In the genomic region with DNA sequence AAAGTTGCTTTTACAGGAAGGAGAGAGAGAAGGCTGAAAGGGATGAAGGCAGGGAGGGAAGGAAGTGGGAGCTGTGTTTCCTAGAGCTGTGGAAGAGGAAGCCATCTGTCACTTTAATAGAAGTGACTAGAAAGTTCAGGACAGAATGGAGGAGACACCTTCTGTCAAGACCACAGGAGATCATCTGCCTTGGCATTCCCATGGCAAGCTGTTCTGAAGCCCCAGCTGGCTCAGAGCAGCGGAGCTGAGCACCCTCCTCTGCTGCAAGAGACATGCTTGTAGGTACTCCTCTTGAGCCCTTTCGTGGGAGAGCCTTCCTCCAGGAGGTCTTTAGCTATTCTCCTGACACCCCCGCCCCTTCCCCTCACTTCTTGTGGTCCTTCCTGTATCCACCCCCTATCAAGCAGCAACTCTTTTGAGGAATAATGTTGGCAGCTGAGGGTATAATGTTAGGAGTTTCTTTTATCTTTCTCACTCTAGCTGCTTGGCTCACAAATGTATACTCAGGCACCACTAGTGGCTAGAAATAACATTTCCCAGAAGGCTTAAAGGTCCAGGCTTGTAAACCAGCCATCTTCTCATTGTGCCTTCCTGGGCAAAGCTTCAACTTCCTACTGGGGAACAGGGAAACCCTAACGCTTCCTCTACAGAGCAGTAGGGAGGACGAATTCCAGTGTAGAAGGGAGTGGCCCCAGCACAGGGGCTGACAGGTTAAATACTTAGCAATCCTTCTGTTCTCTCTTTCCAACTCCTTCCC, we compare ENCODE assay signal across 32 mouse cellular contexts. TPM values are rescaled to one million over a fixed set of nuclear protein-coding genes. Genes with fewer than 3 reads are reported as not detected.
DNase-seq lines count a peak whose midpoint lies in the region; ATAC-seq lines count a peak whose summit lies in the region.
"Had no signal": no experiment of that assay in that cellular context is flagged by ENCODE, and none has a peak within 500 bp of the region (broad histone marks: within the 10 kb centered on the region; RNA-seq: fewer than 3 reads in every experiment).

No protein-coding gene starts in this region.

- H3K27me3 ChIP-seq in forebrain, embryonic 12.5 days: no peaks in the 10 kb centered on the region
- H3K27me3 ChIP-seq: embryonic facial prominence, embryonic 12.5 days; forebrain, embryonic 15.5 days; hindbrain, embryonic 12.5 days; limb, embryonic 12.5 days; liver, embryonic 15.5 days; lung, embryonic 15.5 days; midbrain, embryonic 13.5 days; neural tube, embryonic 13.5 days had no signal

- H3K27ac ChIP-seq in forebrain, embryonic 12.5 days: no peak overlapping the region; the same call in 1 of the 2 replicates
- H3K27ac ChIP-seq: embryonic facial prominence, embryonic 12.5 days; forebrain, embryonic 15.5 days; heart, adult 2 months; heart, embryonic 13.5 days; hindbrain, embryonic 12.5 days; layer of hippocampus, adult 2 months; left cerebral cortex, adult 2 months; limb, embryonic 12.5 days; liver, embryonic 15.5 days; lung, embryonic 15.5 days; midbrain, embryonic 13.5 days; neural tube, embryonic 13.5 days had no signal

- H3K36me3 ChIP-seq in forebrain, embryonic 12.5 days (replicated peaks): no peaks in the 10 kb centered on the region
- H3K36me3 ChIP-seq: embryonic facial prominence, embryonic 12.5 days; forebrain, embryonic 15.5 days; heart, embryonic 13.5 days; hindbrain, embryonic 12.5 days; limb, embryonic 12.5 days; liver, embryonic 15.5 days; lung, embryonic 15.5 days had no signal

- WGBS in forebrain, embryonic 12.5 days: 83% methylated on average over 5 of the region's 5 CpGs

- no peak overlapping the region for H3K9ac ChIP-seq in forebrain, embryonic 12.5 days
- H3K9ac ChIP-seq: embryonic facial prominence, embryonic 12.5 days; forebrain, embryonic 15.5 days; heart, embryonic 13.5 days; hindbrain, embryonic 12.5 days; limb, embryonic 12.5 days; liver, embryonic 15.5 days; lung, embryonic 15.5 days; midbrain, embryonic 13.5 days; neural tube, embryonic 13.5 days had no signal

- no peak for ATAC-seq in forebrain, embryonic 12.5 days (ENCODE audit: low FRiP score)
- ATAC-seq: forebrain, embryonic 15.5 days; midbrain, embryonic 13.5 days had no signal

- no peak overlapping the region for H3K4me2 ChIP-seq in forebrain, embryonic 12.5 days
- H3K4me2 ChIP-seq: embryonic facial prominence, embryonic 12.5 days; forebrain, embryonic 15.5 days; heart, embryonic 13.5 days; hindbrain, embryonic 12.5 days; limb, embryonic 12.5 days; liver, embryonic 15.5 days; lung, embryonic 15.5 days; midbrain, embryonic 13.5 days; neural tube, embryonic 13.5 days had no signal

- H3K4me1 ChIP-seq in forebrain, embryonic 12.5 days: peaks cover 2% of the 10 kb centered on the region; the same call in 1 of the 2 replicates
- H3K4me1 ChIP-seq: hindbrain, embryonic 12.5 days; liver, embryonic 15.5 days; neural tube, embryonic 13.5 days had no signal

- 0 out of 2 replicates have a peak, but pooled peaks cover 5% of the 10 kb centered on the region for H3K9me3 ChIP-seq in forebrain, embryonic 12.5 days
- H3K9me3 ChIP-seq: forebrain, embryonic 15.5 days; hindbrain, embryonic 12.5 days; limb, embryonic 12.5 days; liver, embryonic 15.5 days; lung, embryonic 15.5 days; midbrain, embryonic 13.5 days; neural tube, embryonic 13.5 days had no signal

- DNase-seq in brain, adult 2 months (ENCODE audit: low read depth, low spot score): peak; percentile 86
- peak; percentile 32 for DNase-seq in cerebellum, adult 11 months
- peak; percentile 65 for DNase-seq in cerebellum, adult 9-10 months
- peak; percentile 45 to 55 for DNase-seq in cerebellum, postnatal 36 days
- DNase-seq in thymus, postnatal 0 days (ENCODE audit: low spot score): no peak
- no peak for DNase-seq in adrenal gland, postnatal 14 days
- DNase-seq: adrenal gland, postnatal 36 days; B cell, adult 2 months; embryo, embryonic 11 days; gastrocnemius, postnatal 25 days; heart, adult 2 months; heart, postnatal 10 days; kidney, adult 11 months; kidney, postnatal 25 days; thymus, postnatal 14 days had no signal

- no peak overlapping the region for H3K4me3 ChIP-seq in forebrain, embryonic 12.5 days (replicated peaks)
- H3K4me3 ChIP-seq: embryonic facial prominence, embryonic 12.5 days; forebrain, embryonic 15.5 days; heart, adult 2 months; heart, embryonic 13.5 days; hindbrain, embryonic 12.5 days; layer of hippocampus, adult 2 months; left cerebral cortex, adult 2 months; limb, embryonic 12.5 days; liver, embryonic 15.5 days; lung, embryonic 15.5 days; midbrain, embryonic 13.5 days; neural tube, embryonic 13.5 days had no signal

RNA-seq across cellular contexts. Expression of a gene that starts 40.7 kb away (rescaled TPM):
- polyA plus RNA-seq in forebrain, embryonic 12.5 days (2016; fragmentation: Nextera tagmentation; extraction: Ambion mirVana): 15.1 and 15.4 TPM in 2 replicates
- 51.4 and 54.7 TPM in 2 replicates for polyA plus RNA-seq in thymus, postnatal 0 days (2015; fragmentation: Nextera tagmentation; extraction: Ambion mirVana)
- total RNA-seq in adrenal gland, postnatal 14 days (2021): 21.9 and 25.5 TPM in 2 replicates

RNA-seq across cellular contexts. Expression of a gene that starts 50.7 kb away (rescaled TPM):
- not detected in 2 replicates for polyA plus RNA-seq in forebrain, embryonic 12.5 days (2016; fragmentation: Nextera tagmentation; extraction: Ambion mirVana)
- polyA plus RNA-seq in thymus, postnatal 0 days (2015; fragmentation: Nextera tagmentation; extraction: Ambion mirVana): 0.86 and 0.87 TPM in 2 replicates
- 0.41 and 0.56 TPM in 2 replicates for total RNA-seq in adrenal gland, postnatal 14 days (2021)
- total RNA-seq: gastrocnemius, adult 18-20 months; gastrocnemius, postnatal 25 days; heart, adult 2 months; heart, postnatal 10 days; layer of hippocampus, adult 2 months; layer of hippocampus, postnatal 14 days; left cerebral cortex, postnatal 25 days; liver, adult 2 months; megakaryocyte-erythroid progenitor cell, adult 5-6 weeks had no signal
- polyA plus RNA-seq: embryonic facial prominence, embryonic 12.5 days; forebrain, embryonic 15.5 days; heart, adult 2 months; heart, embryonic 13.5 days; hindbrain, embryonic 12.5 days; liver, adult 2 months; midbrain, embryonic 13.5 days; neural tube, embryonic 13.5 days had no signal

Comparison
In these comparisons a context has a peak if more than half of its experiments do, and no peak if none do; other contexts are left out.
1. DNase-seq: peak in brain, adult 2 months (single experiment), cerebellum, adult 11 months (single experiment), cerebellum, adult 9-10 months (single experiment) and cerebellum, postnatal 36 days (2 of 2); none in thymus, postnatal 0 days (single experiment) and adrenal gland, postnatal 14 days (single experiment).